Comparison of ENCODE assay signal across 8 mouse cellular contexts in the genomic region with DNA sequence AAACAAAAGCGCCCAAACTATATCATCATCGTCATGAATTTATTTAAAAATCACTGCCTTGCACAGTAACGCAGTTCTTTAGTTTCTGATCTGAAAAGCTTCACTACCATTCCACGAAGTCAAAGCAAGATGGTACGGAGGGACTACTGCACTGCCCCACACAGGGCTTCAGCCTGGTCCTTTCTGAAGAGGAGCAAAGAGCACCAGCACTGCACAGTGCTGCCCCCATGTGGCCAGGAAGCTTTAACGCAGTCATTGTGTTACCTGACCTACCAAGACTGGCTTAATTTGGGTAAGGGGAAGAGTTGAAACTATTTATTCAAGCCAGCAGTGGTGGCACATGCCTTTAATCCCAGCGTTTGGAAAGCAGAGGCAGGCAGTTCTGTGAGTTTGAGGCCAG.
DNase-seq lines count a peak whose midpoint lies in the region; ATAC-seq lines count a peak whose summit lies in the region.

No protein-coding gene starts in this region.

- peak; percentile 91 for ATAC-seq in granulocyte monocyte progenitor cell, adult 5-6 weeks (replicated peaks; ENCODE audit: poor library complexity, severe bottlenecking)

- peak; percentile 53 to 59 for DNase-seq in adrenal gland, adult 18-20 months (ENCODE audit: low spot score in 2 of 2)
- no peak for DNase-seq in adrenal gland, postnatal 4 days (ENCODE audit: low spot score in 2 of 2)
- DNase-seq in right cerebral cortex, adult 2 months (ENCODE audit: low spot score in 2 of 2), result peak; percentile 44 to 52
- DNase-seq in right cerebral cortex, postnatal 36 days (ENCODE audit: low spot score in 2 of 2), result no peak
- DNase-seq in cerebellum, postnatal 25 days, result peak; percentile 66 to 81
- DNase-seq in lung, postnatal 14 days, result peak; percentile 67
- DNase-seq in right cerebral cortex, postnatal 10 days (ENCODE audit: low spot score in 2 of 2), result peak; percentile 50 to 66

Comparison
In these comparisons a context has a peak if more than half of its experiments do, and no peak if none do; other contexts are left out.
1. DNase-seq: peak in adrenal gland, adult 18-20 months (2 of 2), right cerebral cortex, adult 2 months (2 of 2), cerebellum, postnatal 25 days (2 of 2), lung, postnatal 14 days (single experiment) and right cerebral cortex, postnatal 10 days (2 of 2); none in adrenal gland, postnatal 4 days (0 of 2) and right cerebral cortex, postnatal 36 days (0 of 2).